Comparison of ENCODE assay signal across 8 mouse cellular contexts in genomic region chrX:169881253-169882219, GRCm38 (mm10).
DNase-seq lines count a peak whose midpoint lies in the region; ATAC-seq and TF ChIP-seq lines count a peak whose summit lies in the region.

No protein-coding gene starts in this region.

- TF ChIP-seq CTCF in heart, postnatal 0 days (IDR thresholded peaks at IDR 0.05; ENCODE audit: low read depth), result no peak

- no peak for TF ChIP-seq EP300 in heart, postnatal 0 days (IDR thresholded peaks at IDR 0.05; ENCODE audit: low read depth)

- peak overlapping the region; percentile 66 for H3K4me2 ChIP-seq in kidney, embryonic 15.5 days
- peak overlapping the region; percentile 80 for H3K4me2 ChIP-seq in heart, postnatal 0 days (ENCODE audit: low read depth, low read length)
- peak overlapping the region; percentile 64 for H3K4me2 ChIP-seq in midbrain, embryonic 13.5 days (replicated peaks)

- no peak overlapping the region for H3K9ac ChIP-seq in kidney, embryonic 15.5 days
- H3K9ac ChIP-seq in heart, postnatal 0 days (replicated peaks; ENCODE audit: low read depth, low read length), result peak overlapping the region; percentile 65; the same call in 1 of the 2 replicates
- H3K9ac ChIP-seq in midbrain, embryonic 13.5 days (replicated peaks), result peak overlapping the region; percentile 74

- 0 out of 2 replicates have a peak, but pooled peaks cover 4% of the 10 kb centered on the region for H3K4me1 ChIP-seq in kidney, embryonic 15.5 days
- no peaks in the 10 kb centered on the region for H3K4me1 ChIP-seq in heart, postnatal 0 days (ENCODE audit: control insufficient read depth, insufficient read depth)
- H3K4me1 ChIP-seq in midbrain, embryonic 13.5 days (replicated peaks), result peaks cover 19% of the 10 kb centered on the region

- no peaks in the 10 kb centered on the region for H3K9me3 ChIP-seq in kidney, embryonic 15.5 days (replicated peaks)
- H3K9me3 ChIP-seq in heart, postnatal 0 days (replicated peaks; ENCODE audit: control insufficient read depth, low read length), result no peaks in the 10 kb centered on the region
- H3K9me3 ChIP-seq in midbrain, embryonic 13.5 days, result no peaks in the 10 kb centered on the region

- ATAC-seq in kidney, embryonic 15.5 days (replicated peaks; ENCODE audit: low FRiP score), result peak; percentile 41
- ATAC-seq in heart, postnatal 0 days (ENCODE audit: insufficient read depth, low read depth), result no peak
- no peak for ATAC-seq in midbrain, embryonic 13.5 days

- H3K36me3 ChIP-seq in kidney, embryonic 15.5 days, result no peaks in the 10 kb centered on the region
- H3K36me3 ChIP-seq in heart, postnatal 0 days (replicated peaks; ENCODE audit: control insufficient read depth, insufficient read depth, low read length), result no peaks in the 10 kb centered on the region
- H3K36me3 ChIP-seq in midbrain, embryonic 13.5 days, result no peaks in the 10 kb centered on the region

- peak overlapping the region; percentile 56 for H3K4me3 ChIP-seq in kidney, embryonic 15.5 days (replicated peaks)
- H3K4me3 ChIP-seq in heart, postnatal 0 days (ENCODE audit: low read depth, low read length), result peak overlapping the region; percentile 57; the same call in 1 of the 2 replicates
- H3K4me3 ChIP-seq in midbrain, embryonic 13.5 days (replicated peaks), result peak overlapping the region; percentile 60

- WGBS in kidney, embryonic 15.5 days, result 35% methylated on average over 10 of the region's 10 CpGs
- 44% methylated on average over 10 of the region's 10 CpGs for WGBS in heart, postnatal 0 days
- WGBS in midbrain, embryonic 13.5 days, result 24% methylated on average over 10 of the region's 10 CpGs

- H3K27me3 ChIP-seq in kidney, embryonic 15.5 days, result peaks cover 49% of the 10 kb centered on the region
- H3K27me3 ChIP-seq in heart, postnatal 0 days (ENCODE audit: control insufficient read depth, insufficient read depth, low read length), result no peaks in the 10 kb centered on the region
- H3K27me3 ChIP-seq in midbrain, embryonic 13.5 days, result peaks cover 6% of the 10 kb centered on the region; the same call in 1 of the 2 replicates

- peak overlapping the region; percentile 88 for H3K27ac ChIP-seq in kidney, embryonic 15.5 days
- H3K27ac ChIP-seq in heart, postnatal 0 days (ENCODE audit: low read depth), result no peak overlapping the region
- peak overlapping the region; percentile 78 for H3K27ac ChIP-seq in midbrain, embryonic 13.5 days

- no peak for DNase-seq in kidney, postnatal 36 days
- peak; percentile 21 for DNase-seq in embryo, embryonic 11 days
- no peak for DNase-seq in heart, postnatal 0 days (ENCODE audit: low spot score)
- DNase-seq in urinary bladder, postnatal 36 days (ENCODE audit: low spot score in 2 of 2), result no peak
- no peak for DNase-seq in cerebellum, adult 8-10 months
- no peak for DNase-seq in urinary bladder, postnatal 10 days (ENCODE audit: low spot score)
